Mouse (Mus musculus): ENCODE data around the gene Zfp420.
"Not testable (repeated sequence)": the region's sequence is repeated elsewhere in the genome, so short reads cannot be mapped to it uniquely, and the experiment has no call there.

Zfp420 gene

DNA sequence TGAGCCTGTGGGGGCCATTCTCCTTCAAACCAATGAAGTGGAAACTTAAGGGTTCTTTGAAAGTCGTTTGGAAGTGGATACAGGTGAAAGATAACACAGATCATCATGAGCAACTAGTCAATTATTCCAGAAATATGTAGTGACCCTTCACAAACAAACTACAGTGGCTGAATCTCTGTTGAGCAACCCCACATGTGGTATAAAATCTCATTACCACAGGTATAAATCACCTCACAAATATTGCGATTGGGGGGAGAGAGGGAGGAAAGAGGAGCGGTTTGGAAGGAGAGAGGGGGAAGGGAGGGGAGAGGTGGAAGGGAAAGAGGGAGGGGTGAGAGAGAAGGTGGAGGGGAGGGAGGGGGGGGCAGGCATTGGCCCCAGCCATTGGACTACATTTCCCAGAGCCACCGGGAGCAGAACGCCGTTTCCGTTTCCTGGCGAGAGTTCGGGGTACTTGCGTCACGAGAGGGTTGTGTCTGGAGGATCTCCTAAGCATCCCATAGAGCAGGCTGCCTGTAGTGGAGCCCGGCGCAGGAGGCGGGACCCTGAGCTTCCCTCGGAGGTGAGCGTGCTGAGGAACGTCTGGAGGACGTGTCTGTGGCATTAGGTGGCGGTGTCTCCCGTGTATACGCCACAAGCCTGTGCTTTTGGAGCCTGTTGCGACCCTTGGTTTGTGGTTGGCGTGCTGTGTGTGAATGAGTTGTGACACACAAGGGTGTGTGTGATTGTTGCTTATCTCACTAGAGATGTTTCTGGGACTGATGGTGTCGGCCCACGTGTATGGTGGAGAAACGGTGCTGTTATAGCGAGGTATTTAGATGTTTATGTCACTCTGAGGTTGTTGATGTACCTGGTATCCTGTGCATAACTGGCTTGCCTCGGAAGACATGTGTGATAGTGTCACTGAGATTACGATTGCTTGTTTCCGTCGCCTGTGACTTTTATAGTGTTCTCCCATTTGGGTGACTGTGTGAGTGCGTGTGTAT, at the start of gene Zfp420:
Gene Zfp420, plus strand, starts transcription at position 448 of the 986 bp plus-strand sequence.
- in situ Hi-C loops (cut with MboI; ENCODE audit: low pct_unique_long_range_greater_than_20kb in 1 of 2, low sequenced_read_pairs in 2 of 2, unreplicated experiment in 1 of 2): loop anchor here (5.0 to 10.0 kb wide), 3 partner anchors 87 to 205 kb away; partner anchors contain the start of gene Zfp74 (in 1 of the 2)

DNA sequence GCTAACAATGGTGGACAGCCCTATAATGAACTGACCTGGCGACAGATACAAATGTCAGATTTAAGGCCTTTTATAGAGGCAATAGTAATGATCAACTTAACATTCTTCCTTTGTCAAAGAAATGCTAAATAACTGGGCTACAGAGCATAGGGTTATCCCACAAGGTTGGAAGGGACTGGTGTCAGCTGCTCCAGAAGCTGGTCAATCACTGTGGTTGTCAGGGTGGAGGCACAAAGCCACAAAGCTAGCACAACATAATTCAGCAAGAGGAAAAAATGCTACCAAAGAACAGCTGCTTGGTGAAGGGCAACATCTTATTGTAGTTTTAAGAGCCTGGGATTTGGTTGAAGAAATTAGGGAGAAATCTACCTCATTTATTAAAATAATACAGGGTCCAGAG, 47.5 kb upstream of the Zfp420 start:
- in situ Hi-C loops (cut with MboI; ENCODE audit: low pct_unique_long_range_greater_than_20kb in 1 of 2, low sequenced_read_pairs in 2 of 2, unreplicated experiment in 1 of 2): no loop called here

DNA sequence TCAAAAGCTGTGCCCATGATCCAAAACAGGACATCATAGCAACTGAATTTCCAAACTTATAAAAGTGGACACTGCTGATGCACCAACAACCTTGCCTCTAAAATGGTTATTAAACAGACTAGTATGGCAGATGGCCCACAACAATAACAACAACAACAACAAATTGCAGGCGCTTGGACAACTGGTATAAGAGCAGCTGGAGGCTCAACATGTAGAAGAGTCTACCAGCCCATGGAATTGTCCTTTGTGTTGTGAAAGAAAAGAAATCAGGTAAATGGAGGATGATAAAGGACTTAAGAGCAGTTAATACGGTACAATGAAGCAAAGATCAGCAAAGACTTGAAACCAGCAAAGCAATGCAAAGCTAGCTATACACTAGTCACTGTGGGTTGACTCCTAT, 45.4 kb upstream of the Zfp420 start:
- in situ Hi-C loops (cut with MboI; ENCODE audit: low pct_unique_long_range_greater_than_20kb in 1 of 2, low sequenced_read_pairs in 2 of 2, unreplicated experiment in 1 of 2): no loop called here

DNA sequence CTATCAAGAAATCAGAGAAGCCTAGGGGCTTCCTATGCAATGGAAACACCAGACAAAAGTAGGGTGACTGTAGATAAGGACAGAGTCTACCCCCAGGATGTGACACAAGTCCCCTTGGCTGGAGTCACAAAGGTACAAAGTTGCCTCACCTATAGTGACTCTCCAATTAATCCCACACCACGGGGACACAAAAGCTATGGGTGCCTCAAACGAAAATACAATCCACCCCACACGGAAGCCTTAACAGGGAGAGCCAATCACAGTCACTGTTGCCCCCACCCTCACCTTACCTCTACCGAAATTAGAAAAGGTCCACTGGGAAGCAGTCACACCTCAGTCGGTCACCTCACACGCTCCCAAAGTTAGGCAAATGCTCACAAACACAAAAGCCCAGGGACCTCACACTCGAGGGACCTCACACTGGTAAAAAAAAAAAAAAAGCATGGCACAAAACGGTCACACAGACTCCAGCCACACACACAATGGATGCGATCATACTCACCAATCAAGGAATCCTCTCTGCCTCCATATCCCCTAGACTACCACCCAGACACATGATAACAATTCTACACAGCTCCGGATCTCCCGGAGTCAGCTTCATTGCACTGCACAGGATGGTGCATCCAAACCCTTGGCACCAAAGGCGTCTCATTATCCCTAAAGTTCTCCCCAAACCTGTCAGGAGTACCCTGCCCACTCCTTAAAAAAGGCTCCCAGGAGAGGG, 44.6 kb upstream of the Zfp420 start:
- in situ Hi-C loops (cut with MboI; ENCODE audit: low pct_unique_long_range_greater_than_20kb in 1 of 2, low sequenced_read_pairs in 2 of 2, unreplicated experiment in 1 of 2): no loop called here

DNA sequence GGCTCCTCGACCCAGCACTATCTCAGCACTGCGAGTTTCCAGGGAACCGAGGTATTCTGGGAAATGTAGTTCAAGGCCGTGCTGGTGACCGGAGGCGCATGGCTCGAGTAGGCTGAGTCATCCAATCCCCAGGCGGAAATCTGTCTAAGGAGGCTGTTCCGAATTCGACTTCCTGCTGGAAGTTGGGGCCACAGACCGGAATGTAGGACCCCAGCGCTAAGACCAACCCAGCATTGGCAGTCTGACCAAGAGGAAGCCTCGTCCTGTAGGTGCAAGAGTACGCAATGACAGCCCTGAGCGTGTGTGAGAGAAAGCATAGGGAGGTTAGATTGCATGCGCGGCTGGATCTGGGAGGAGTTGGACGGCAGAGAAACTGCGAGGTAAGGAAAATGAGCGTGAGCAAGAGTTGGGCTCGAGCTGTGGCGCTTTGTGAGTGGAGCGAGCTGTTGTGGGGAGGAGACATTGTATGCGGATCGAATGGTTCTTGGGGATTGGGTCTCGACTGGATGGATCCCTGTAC, 43.8 kb upstream of the Zfp420 start, which contains the start of gene Zfp790:
Gene Zfp790, plus strand, starts transcription at position 205 of the 520 bp plus-strand sequence.
- in situ Hi-C loops (cut with MboI; ENCODE audit: low pct_unique_long_range_greater_than_20kb in 1 of 2, low sequenced_read_pairs in 2 of 2, unreplicated experiment in 1 of 2): no loop called here

DNA sequence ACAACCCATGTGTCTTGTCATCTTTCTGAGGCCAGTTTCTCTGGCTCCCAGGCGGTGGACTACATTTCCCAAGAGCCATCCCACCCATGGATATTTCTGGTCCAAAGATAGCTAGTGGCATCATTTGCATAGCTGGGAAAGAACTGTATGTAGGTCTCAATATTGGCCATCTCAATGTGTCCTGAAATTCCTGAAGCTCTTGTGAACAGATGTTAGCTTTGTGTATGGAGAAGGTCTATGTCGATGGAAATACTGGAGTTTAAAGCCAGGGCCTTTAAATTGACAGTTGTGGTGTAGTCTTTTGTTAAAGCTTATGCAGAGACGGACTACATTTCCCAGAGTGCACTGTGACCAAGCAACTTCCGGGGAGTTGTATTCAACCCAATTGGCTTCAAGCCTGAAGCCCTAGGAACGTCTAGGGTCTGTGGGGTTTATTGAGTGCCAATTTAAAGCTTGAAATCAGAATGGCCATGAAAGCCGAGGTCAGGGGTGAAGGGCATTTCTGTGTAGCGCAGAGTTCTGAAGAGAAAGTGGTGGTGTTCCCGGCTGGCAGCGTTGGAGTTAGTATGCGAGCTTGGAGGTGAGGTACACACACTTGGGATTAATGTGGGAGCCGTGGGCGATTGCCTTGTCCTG, 41.0 kb upstream of the Zfp420 start:
- in situ Hi-C loops (cut with MboI; ENCODE audit: low pct_unique_long_range_greater_than_20kb in 1 of 2, low sequenced_read_pairs in 2 of 2, unreplicated experiment in 1 of 2): no loop called here

DNA sequence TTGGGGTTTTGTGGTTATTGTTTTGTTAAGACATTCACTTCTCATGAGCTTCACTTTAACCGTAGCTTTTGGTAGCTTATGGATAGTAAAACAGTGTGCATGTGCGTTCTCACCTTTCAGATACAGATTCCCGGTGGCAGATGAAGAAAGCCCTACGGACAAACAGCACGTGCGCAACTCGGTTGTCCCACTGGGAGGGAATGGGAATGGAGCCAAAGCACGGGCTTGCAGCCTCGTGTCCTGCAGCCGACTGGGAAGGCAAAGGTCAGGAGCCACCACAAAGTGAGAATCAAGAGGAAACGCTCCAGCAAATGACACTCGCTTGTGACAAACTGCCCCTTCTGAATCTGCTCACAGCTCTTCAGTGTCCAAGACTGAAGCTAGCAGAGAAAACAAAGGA, 31.8 kb upstream of the Zfp420 start:
- in situ Hi-C loops (cut with MboI; ENCODE audit: low pct_unique_long_range_greater_than_20kb in 1 of 2, low sequenced_read_pairs in 2 of 2, unreplicated experiment in 1 of 2): no loop called here

DNA sequence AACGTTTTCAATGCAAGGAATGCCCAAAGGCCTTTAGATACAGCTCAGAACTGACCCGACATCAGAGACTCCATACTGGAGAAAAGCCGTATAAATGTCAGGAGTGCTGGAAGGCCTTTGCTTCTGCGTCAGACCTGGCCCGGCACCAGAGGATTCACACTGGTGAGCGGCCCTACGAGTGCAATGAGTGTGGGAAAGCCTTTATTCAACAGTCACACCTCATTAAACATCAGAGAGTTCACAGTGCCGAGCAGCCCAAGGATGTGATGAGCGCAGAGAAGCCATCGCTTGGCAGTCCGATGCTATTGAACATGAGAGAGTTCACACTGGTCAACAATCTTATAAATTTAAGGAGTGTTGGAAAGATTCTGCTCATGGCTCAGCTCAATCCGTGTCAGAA, 30.0 kb upstream of the Zfp420 start:
- in situ Hi-C loops (cut with MboI; ENCODE audit: low pct_unique_long_range_greater_than_20kb in 1 of 2, low sequenced_read_pairs in 2 of 2, unreplicated experiment in 1 of 2): no loop called here

DNA sequence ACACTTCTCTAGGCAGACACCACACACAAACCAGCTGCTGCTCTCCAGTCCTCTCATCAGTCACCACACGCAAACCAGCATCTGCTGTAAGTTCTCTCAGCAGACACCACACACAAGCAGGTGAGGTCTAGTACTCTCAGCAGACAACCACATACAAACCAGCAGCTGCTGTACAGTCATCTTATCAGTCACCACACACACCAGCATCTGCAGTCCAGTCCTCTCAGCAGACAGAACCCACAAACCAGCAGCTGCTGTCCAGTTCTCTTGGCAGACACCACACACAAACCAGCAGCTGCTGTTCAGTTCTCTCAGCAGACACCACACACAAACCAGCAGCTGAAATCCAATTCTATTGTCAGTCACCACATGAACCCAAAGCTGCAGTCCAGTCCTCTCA, 23.0 kb upstream of the Zfp420 start:
- in situ Hi-C loops (cut with MboI; ENCODE audit: low pct_unique_long_range_greater_than_20kb in 1 of 2, low sequenced_read_pairs in 2 of 2, unreplicated experiment in 1 of 2): no loop called here

DNA sequence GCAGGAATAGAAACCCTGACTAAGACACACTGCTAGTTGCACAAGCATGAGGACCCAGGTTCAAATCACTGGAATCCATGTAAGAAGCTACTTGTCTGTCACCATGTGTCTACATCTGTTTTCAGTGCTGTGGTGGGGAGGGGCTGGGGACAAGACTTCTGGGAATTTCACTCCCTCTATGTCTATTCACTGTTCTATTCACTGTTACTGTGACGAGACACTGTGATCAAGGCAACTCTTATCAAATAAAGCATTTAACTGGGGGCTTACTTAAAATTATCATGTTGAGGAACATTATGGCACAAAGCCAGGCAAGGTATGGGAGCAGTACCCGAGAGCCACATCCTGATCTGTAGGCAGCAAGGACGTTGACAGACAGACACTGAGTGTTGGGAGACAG, 20.5 kb upstream of the Zfp420 start:
- in situ Hi-C loops (cut with MboI; ENCODE audit: low pct_unique_long_range_greater_than_20kb in 1 of 2, low sequenced_read_pairs in 2 of 2, unreplicated experiment in 1 of 2): no loop called here

DNA sequence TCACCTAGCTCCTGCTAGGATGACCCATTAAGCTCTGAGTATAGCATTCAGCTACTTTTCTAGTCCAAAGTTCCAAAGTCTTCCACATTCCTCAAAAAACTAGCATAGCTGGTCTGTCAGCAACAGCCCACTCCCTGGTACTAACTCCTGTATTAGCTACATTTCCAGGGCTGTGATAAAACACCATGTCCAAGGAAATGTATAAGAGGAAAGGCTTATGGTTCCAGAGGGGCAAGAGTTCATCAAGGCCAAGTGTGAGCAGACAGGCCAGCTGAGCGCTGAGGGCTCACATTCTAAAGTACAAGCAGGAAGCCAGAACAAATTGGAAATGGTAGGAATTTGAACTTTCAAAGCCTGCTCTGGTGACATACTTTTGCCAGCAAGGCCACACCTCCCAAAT, 17.7 kb upstream of the Zfp420 start:
- in situ Hi-C loops (cut with MboI; ENCODE audit: low pct_unique_long_range_greater_than_20kb in 1 of 2, low sequenced_read_pairs in 2 of 2, unreplicated experiment in 1 of 2): no loop called here

DNA sequence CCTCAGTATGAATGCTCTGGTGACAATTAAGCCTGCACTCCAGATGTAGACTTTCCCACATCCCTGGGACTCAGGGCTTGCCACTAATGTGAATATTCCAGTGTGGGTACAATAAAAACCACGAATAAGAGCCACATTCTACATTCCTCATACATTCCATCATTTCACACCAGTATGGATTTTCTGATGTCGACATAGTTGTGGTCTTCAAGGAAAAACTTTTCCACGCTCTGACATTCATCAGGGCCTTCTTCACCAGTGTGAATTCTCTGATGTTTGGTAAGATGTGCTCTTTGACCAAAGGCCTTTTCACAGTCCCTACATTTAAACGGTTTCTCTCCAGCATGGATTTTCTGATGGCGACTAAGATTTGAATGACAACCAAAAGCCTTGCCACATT, 15.2 kb upstream of the Zfp420 start:
- in situ Hi-C loops (cut with MboI; ENCODE audit: low pct_unique_long_range_greater_than_20kb in 1 of 2, low sequenced_read_pairs in 2 of 2, unreplicated experiment in 1 of 2): no loop called here

DNA sequence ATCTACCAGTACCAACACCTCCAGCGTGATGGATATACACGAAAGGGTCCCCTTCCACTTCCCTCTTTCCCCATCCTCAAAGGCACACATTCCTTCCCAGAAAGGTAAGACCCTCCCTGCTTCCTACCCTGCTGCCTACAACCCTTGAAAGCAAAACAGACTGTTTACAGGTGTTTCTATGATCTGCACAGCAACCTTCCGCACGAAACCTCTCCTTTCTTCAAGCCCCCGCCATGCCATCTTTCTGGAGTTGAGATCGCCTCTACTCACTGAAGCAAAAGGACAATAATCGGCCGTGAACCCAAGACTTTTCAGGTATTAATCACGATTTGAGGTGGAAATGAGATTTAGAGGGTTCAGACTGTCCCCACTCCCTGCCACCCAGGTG, 7.0 kb upstream of the Zfp420 start:
- in situ Hi-C loops (cut with MboI; ENCODE audit: low pct_unique_long_range_greater_than_20kb in 1 of 2, low sequenced_read_pairs in 2 of 2, unreplicated experiment in 1 of 2): loop anchor here in 1 of 2 experiments (10.0 kb wide), 1 partner anchor 212 kb away; no protein-coding TSS in a partner anchor

DNA sequence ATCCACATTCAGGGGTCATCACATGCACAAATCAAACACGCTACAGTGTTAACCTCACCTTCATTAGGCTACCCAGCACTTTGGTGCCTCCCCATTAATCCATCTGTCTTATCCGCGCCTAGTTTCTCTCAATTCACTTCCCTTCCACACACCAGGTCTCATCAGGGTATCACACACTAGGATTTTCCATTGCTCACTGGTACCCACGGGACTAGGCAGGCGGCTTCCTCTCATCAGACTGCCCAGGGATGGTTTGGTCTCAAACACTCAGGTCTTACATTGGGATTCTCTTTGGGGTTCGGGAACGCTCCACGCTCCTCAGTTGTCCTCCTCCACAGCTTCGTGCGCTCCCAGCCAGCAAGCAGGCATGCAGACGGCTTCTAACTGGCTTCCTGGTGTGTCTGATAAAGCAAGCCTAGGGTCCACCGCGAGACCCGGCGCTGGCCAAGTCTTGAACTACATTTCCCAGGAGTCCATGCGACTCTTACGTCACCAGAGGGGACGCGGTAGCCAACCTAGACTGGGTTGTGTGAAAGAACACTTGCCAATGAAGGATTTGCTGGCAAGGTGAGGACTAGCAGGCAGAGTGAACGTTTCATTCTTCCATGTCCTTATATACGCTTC, 6.4 kb upstream of the Zfp420 start, which contains the start of gene Zfp940:
Gene Zfp940, minus strand, starts transcription at position 451 of the 624 bp plus-strand sequence.
- in situ Hi-C loops (cut with MboI; ENCODE audit: low pct_unique_long_range_greater_than_20kb in 1 of 2, low sequenced_read_pairs in 2 of 2, unreplicated experiment in 1 of 2): loop anchor here in 1 of 2 experiments (10.0 kb wide), 1 partner anchor 211 kb away; no protein-coding TSS in a partner anchor

DNA sequence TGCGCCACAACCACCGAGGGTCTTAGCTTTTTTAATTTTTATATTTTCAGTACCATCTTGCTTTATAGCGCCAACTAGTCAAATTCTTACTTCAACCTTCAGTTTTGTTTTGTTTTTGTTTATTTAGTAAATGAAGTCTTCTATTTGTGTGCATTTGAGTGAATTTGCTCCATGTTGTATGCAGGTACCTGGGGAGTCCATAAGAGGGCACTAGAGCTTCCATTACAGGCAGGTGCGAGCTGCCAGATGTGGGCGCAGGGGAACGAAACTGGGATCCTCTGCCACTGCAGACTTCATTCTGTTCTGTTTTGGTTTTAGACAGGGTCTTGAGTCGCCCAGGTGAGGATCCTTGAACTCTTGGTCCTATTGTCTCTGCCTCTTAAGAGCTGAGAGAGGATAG, 1.9 kb downstream of the Zfp420 start:
- in situ Hi-C loops (cut with MboI; ENCODE audit: low pct_unique_long_range_greater_than_20kb in 1 of 2, low sequenced_read_pairs in 2 of 2, unreplicated experiment in 1 of 2): loop anchor here (5.0 kb wide), 2 partner anchors 86 to 91 kb away; partner anchors contain the start of gene Zfp74 (in 1 of the 2)

DNA sequence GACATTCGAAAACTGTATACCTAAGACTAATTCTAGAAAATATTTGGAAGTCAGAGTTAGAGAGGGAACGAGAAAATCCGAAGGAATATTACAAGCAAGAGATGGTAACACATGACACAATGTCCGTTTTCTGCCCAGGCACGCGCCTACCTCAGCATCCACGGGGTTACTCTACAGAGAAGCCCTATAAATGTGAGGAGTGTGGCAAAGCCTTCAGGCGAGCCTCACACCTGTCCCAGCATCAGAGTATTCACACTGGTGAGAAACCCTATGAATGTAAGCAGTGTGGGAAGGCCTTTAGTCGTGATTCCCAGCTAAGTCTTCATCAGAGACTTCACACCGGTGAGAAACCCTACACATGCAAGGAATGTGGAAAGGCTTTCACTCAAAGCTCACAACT, 14.5 kb downstream of the Zfp420 start:
- in situ Hi-C loops (cut with MboI; ENCODE audit: low pct_unique_long_range_greater_than_20kb in 1 of 2, low sequenced_read_pairs in 2 of 2, unreplicated experiment in 1 of 2): no loop called here

DNA sequence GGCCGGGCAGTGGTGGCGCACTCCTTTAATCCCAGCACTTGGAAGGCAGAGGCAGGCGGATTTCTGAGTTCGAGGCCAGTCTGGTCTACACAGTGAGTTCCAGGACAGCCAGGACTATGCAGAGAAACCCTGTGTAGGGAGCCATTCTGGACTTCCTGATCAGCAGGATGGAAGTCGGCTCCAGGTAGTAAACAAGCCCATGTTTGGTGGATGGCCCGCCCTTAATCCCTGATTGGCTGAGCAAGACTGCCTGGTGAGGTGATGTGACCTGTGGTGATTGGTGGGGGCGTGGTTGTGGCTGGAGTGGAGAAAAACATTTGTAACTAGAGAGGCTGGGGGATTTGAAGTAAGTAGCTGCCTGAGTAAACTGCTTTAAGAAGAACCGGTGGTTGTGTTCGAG, 17.8 kb downstream of the Zfp420 start:
- in situ Hi-C loops (cut with MboI; ENCODE audit: low pct_unique_long_range_greater_than_20kb in 1 of 2, low sequenced_read_pairs in 2 of 2, unreplicated experiment in 1 of 2): not testable (repeated sequence)

DNA sequence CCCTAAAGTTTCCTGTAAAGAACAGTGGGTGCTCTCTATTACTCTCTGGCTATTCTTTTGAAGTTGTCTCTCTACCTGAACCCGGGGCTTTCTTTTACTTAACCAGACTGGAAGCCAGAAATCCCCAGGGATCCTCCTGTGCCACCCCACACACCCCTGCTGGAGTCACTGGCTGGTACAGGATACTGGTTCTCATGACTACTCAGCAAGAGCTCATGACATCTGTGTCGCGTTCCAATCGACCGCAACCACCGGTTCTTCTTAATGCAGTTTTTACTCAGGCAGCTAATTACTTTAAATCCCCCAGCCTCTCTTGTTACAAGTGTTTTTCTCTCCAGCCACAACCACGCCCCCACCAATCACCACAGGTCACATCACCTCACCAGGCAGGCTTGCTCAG, 20.3 kb downstream of the Zfp420 start:
- in situ Hi-C loops (cut with MboI; ENCODE audit: low pct_unique_long_range_greater_than_20kb in 1 of 2, low sequenced_read_pairs in 2 of 2, unreplicated experiment in 1 of 2): no loop called here

Measured in mouse embryonic stem cell (cell line).